Mouse (Mus musculus) ES-E14 (cell line): Measurements from ENCODE around the gene Als2.

ENCODE experiments used
- HCFC1 ChIP-seq: IDR thresholded peaks from 2 replicates; pipeline ENCODE4 v1.6.1; 2012; ENCODE audit warnings: low read length, inconsistent platforms, borderline replicate concordance; ENCODE audit not compliant: insufficient read depth
- MAFK ChIP-seq: IDR thresholded peaks from 2 replicates; pipeline ENCODE4 v1.6.1; 2014; ENCODE audit warnings: mild to moderate bottlenecking, low read depth, low read length, inconsistent platforms; ENCODE audit not compliant: insufficient read depth
- ZNF384 ChIP-seq: IDR thresholded peaks from 2 replicates; pipeline ENCODE4 v1.6.1; 2012; ENCODE audit warnings: low read depth, low read length, inconsistent platforms

DNA sequence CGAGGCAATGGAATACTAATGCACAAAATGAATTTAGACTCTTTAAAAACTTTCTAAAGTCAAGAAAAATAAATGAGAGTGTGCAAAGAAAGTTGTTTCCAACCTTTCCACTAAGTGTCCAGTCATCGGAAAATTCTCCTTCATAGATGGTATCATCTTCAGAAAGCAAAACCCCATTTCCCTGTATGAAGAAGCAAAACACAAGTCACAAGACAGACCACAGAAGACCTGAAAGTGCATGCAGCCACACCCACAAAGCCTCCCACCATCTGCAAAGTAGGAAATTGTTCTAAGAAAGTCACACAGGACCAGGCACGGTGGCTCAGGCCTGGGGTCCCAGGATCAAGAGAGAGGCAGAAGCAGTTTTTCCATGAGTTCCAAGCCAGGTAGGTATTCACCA is 57.0 kb downstream of the Als2 start:
- TF ChIP-seq HCFC1 (no peak), MAFK (no peak), ZNF384 (no peak)
